Mouse (Mus musculus) CH12.LX (cell line): ENCODE data around the gene Gm26727. TPM values are rescaled to one million over a fixed set of nuclear protein-coding genes. Genes with fewer than 3 reads are reported as not detected.
"Not testable (repeated sequence)": the region's sequence is repeated elsewhere in the genome, so short reads cannot be mapped to it uniquely, and the experiment has no call there.

Experiments
- DNase-seq: peaks from one replicate; pipeline ENCODE4 v3.0.0-alpha.2; 2013; ENCODE audit errors: extremely low read depth
- H3K27ac ChIP-seq: 2 replicates; pipeline ENCODE4 v1.5.1; 2012; ENCODE audit warnings: low read depth, mild to moderate bottlenecking, control low read depth, moderate library complexity; ENCODE audit not compliant: insufficient read depth
- H3K27me3 ChIP-seq: replicated peaks from 2 replicates; pipeline ENCODE3; 2012; ENCODE audit warnings: inconsistent platforms
- H3K36me3 ChIP-seq, 2 experiments: replicated peaks in 1 of 2; 2 replicates each; pipeline versions ENCODE3 to v1.6.1; 2012; ENCODE audit warnings: inconsistent platforms in 1 of 2, low read length in 1 of 2, mild to moderate bottlenecking in 1 of 2, mixed read lengths in 1 of 2, moderate library complexity in 1 of 2; ENCODE audit not compliant: control insufficient read depth in 1 of 2, insufficient read depth in 1 of 2
- H3K4me1 ChIP-seq, 2 experiments: 2 replicates each; pipeline ENCODE4 v1.6.1; 2012; ENCODE audit warnings: inconsistent platforms in 1 of 2, moderate library complexity in 1 of 2; ENCODE audit not compliant: insufficient read depth in 2 of 2, control insufficient read depth in 1 of 2
- H3K4me2 ChIP-seq: 2 replicates; pipeline ENCODE4 v1.6.1; 2012; ENCODE audit warnings: low read depth, mild to moderate bottlenecking, control low read depth; ENCODE audit not compliant: poor library complexity, insufficient read depth, severe bottlenecking
- H3K4me3 ChIP-seq, 3 experiments: fragments of 150-350 bp in 1 of 3; sonication (generic) in 1 of 3; replicated peaks in 1 of 3; 2 replicates each; pipeline versions ENCODE3 to v1.5.1; 2011 to 2012; ENCODE audit warnings: low read depth in 2 of 3, low read length in 2 of 3, mild to moderate bottlenecking in 2 of 3, moderate library complexity in 2 of 3, control low read depth in 1 of 3, improper control_type of control experiment in 1 of 3, inconsistent platforms in 1 of 3, mixed read lengths in 1 of 3; ENCODE audit not compliant: poor library complexity in 1 of 3
- H3K79me2 ChIP-seq: replicated peaks from 2 replicates; pipeline ENCODE4 v1.6.1; 2012; ENCODE audit warnings: mild to moderate bottlenecking, moderate library complexity; ENCODE audit not compliant: control insufficient read depth, poor library complexity, insufficient read depth, severe bottlenecking; ENCODE audit errors: extremely low read depth
- H3K9ac ChIP-seq: 2 replicates; pipeline ENCODE4 v1.6.1; 2012; ENCODE audit warnings: low read depth, mild to moderate bottlenecking, control low read depth, moderate library complexity; ENCODE audit not compliant: insufficient read depth
- H3K9me3 ChIP-seq: replicated peaks from 2 replicates; pipeline ENCODE3; 2012; ENCODE audit warnings: low read length, inconsistent platforms, mixed read lengths
- CHD1 ChIP-seq: IDR thresholded peaks from 2 replicates; pipeline ENCODE4 v1.6.1; 2012; ENCODE audit warnings: low read depth, low read length, improper control_type of control experiment, inconsistent platforms
- CHD2 ChIP-seq: IDR thresholded peaks from 2 replicates; pipeline ENCODE4 v1.6.1; 2011; ENCODE audit warnings: low read length, improper control_type of control experiment
- EP300 ChIP-seq: IDR thresholded peaks from 2 replicates; pipeline ENCODE4 v1.6.1; 2011; ENCODE audit warnings: low read length, improper control_type of control experiment
- ETS1 ChIP-seq: conservative IDR thresholded peaks from 2 replicates; pipeline ENCODE4 v1.6.1; 2012; ENCODE audit warnings: low read depth, mild to moderate bottlenecking, inconsistent platforms, low read length, improper control_type of control experiment, moderate library complexity
- HCFC1 ChIP-seq: IDR thresholded peaks from 2 replicates; pipeline ENCODE4 v1.6.1; 2012; ENCODE audit warnings: low read depth, mild to moderate bottlenecking, inconsistent platforms, low read length, improper control_type of control experiment
- KAT2A ChIP-seq: IDR thresholded peaks from 2 replicates; pipeline ENCODE4 v1.6.1; 2012; ENCODE audit warnings: low read length, improper control_type of control experiment, inconsistent platforms; ENCODE audit not compliant: insufficient replicate concordance
- MAZ ChIP-seq: IDR thresholded peaks from 2 replicates; pipeline ENCODE4 v1.6.1; 2012; ENCODE audit warnings: low read depth, mild to moderate bottlenecking, inconsistent platforms, low read length, improper control_type of control experiment, moderate library complexity
- SIN3A ChIP-seq: IDR thresholded peaks from 2 replicates; pipeline ENCODE4 v1.6.1; 2012; ENCODE audit warnings: low read length, improper control_type of control experiment, inconsistent platforms
- TBP ChIP-seq: conservative IDR thresholded peaks from 2 replicates; pipeline ENCODE4 v1.6.1; 2011; ENCODE audit warnings: low read depth, low read length, improper control_type of control experiment
- UBTF ChIP-seq: IDR thresholded peaks from 2 replicates; pipeline ENCODE4 v1.6.1; 2012; ENCODE audit warnings: low read depth, mild to moderate bottlenecking, inconsistent platforms, low read length, improper control_type of control experiment, moderate library complexity
- ZC3H11A ChIP-seq: IDR thresholded peaks from 2 replicates; pipeline ENCODE4 v1.6.1; 2012; ENCODE audit warnings: low read depth, mild to moderate bottlenecking, inconsistent platforms, low read length, improper control_type of control experiment
- ZKSCAN1 ChIP-seq: IDR thresholded peaks from 2 replicates; pipeline ENCODE4 v1.6.1; 2012; ENCODE audit warnings: low read depth, inconsistent platforms, low read length, improper control_type of control experiment, borderline replicate concordance
- ZNF384 ChIP-seq: IDR thresholded peaks from 2 replicates; pipeline ENCODE4 v1.6.1; 2012; ENCODE audit warnings: low read depth, low read length, improper control_type of control experiment, inconsistent platforms
- dilution Hi-C: fragments of 300-500 bp; cut with MboI; formaldehyde crosslinking; loops from 2 replicates; pipeline ENCODE4 v1.14.3; 2020; ENCODE audit warnings: low sequenced_read_pairs; ENCODE audit not compliant: extremely low pct_unique_long_range_greater_than_20kb, extremely low pct_ligation_motif_present
- in situ Hi-C: fragments of 300-500 bp; cut with MboI; formaldehyde crosslinking; loops from 3 replicates; pipeline ENCODE4 v1.14.3; 2019; ENCODE audit warnings: low sequenced_read_pairs, low pct_ligation_motif_present, low pct_unique_long_range_greater_than_20kb, mixed read lengths
- polyA plus RNA-seq: library from polyadenylated mRNA; unstranded; fragments of >175 nt; gene quantifications from 2 replicates; pipeline ENCODE4 v1.2.1, GENCODE M21; 2012; ENCODE audit warnings: low read depth; ENCODE audit not compliant: insufficient read length
- total RNA-seq, 2 experiments: library from RNA; depleted of rRNA; stranded (reverse); fragments of 300-350 nt in 1 of 2; fragments of >200 nt in 1 of 2; gene quantifications; 2 replicates each; pipeline ENCODE4 v1.2.3; 2012 to 2014

Gene Gm26727
- total and polyA plus RNA-seq, 3 experiments: not detected

DNA sequence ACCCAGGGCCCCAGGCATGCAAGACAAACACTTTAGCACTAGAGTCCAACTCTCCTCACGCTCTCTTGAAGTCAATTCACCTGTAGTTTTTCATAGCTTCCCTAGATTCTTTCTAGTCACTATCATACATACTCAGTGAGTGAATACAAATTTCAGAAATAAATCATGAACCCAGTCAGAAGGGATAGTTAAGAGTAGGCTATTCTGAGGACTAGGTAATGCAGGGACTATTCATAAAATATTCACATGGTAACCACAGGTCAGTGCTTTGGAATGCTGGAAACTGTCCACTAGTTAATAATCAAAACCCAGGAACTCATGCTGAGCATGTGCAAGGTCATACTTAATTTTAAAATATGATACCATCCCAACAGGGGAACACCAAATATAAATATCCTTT, 10.2 kb downstream of the Gm26727 start:
- Histone ChIP-seq H3K27ac (no peak overlapping the region), H3K4me3 (no peak overlapping the region), H3K36me3 (no peaks in the 10 kb centered on the region), H3K4me2 (no peak overlapping the region), H3K27me3 (no peaks in the 10 kb centered on the region), H3K79me2 (no peaks in the 10 kb centered on the region), H3K4me1 (no peaks in the 10 kb centered on the region), H3K9ac (no peak overlapping the region), H3K9me3 (peaks cover 36% of the 10 kb centered on the region)
- TF ChIP-seq ZKSCAN1: no peak
- no peak for TF ChIP-seq TBP
- TF ChIP-seq EP300: no peak
- no peak for TF ChIP-seq ETS1
- TF ChIP-seq HCFC1: no peak
- no peak for TF ChIP-seq CHD1
- no peak for TF ChIP-seq KAT2A
- no peak for TF ChIP-seq ZC3H11A
- TF ChIP-seq CHD2: no peak
- no peak for TF ChIP-seq UBTF
- no peak for TF ChIP-seq MAZ
- dilution Hi-C loops (no loop called here), in situ Hi-C loops (no loop called here)
- no peak for DNase-seq

DNA sequence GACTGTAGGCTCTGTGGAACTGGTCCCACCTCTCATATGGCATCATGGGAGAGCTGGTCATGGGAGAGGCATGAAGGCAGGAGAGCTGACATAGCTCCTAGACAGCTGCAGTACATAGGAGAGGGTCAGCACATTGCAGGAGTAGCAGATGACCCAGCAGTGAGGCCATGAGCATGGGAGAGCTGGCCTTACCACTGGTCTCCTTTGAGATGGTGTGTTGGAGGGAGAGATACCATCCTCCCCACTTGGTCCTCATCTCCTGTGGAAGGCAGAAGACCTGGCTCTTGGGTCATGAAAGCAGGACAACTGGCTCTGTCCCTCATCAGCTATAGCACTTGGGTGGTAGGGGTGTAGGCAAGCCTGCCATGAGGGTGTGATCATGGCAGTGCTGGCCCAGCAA, 12.1 kb downstream of the Gm26727 start:
- in situ Hi-C loops: no loop called here
- H3K27me3 ChIP-seq: no peaks in the 10 kb centered on the region
- dilution Hi-C loops: no loop called here
- no peak overlapping the region for H3K4me3 ChIP-seq
- no peaks in the 10 kb centered on the region for H3K4me1 ChIP-seq
- peaks cover 36% of the 10 kb centered on the region for H3K9me3 ChIP-seq
- TF ChIP-seq ZC3H11A (no peak), ZNF384 (no peak), MAZ (no peak), SIN3A (no peak)
- no peaks in the 10 kb centered on the region for H3K36me3 ChIP-seq
- H3K4me2 ChIP-seq: no peak overlapping the region
- no peak for DNase-seq
- H3K79me2 ChIP-seq: no peaks in the 10 kb centered on the region
- no peak overlapping the region for H3K27ac ChIP-seq
- H3K9ac ChIP-seq: no peak overlapping the region

DNA sequence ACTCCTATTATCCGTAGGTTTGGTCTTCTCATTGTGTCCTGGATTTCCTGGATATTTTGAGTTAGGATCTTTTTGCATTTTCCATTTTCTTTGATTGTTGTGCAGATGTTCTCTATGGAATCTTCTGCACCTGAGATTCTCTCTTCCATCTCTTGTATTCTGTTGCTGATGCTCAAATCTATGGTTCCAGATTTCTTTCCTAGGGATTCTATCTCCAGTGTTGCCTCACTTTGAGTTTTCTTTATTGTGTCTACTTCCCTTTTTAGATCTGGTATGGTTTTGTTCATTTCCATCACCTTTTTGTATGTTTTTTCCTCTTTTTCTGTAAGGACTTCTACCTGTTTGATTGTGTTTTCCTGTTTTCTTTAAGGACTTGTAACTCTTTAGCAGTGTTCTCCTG, 19.6 kb downstream of the Gm26727 start, which contains the start of gene Gm21830:
Gm21830 (plus strand) TSS at position 301 of the 400 bp plus-strand sequence.
- H3K36me3 ChIP-seq, H3K4me2 ChIP-seq, dilution Hi-C loops, H3K79me2 ChIP-seq, H3K4me1 ChIP-seq, H3K27ac ChIP-seq, in situ Hi-C loops, H3K4me3 ChIP-seq, DNase-seq, H3K27me3 ChIP-seq, H3K9ac ChIP-seq, H3K9me3 ChIP-seq: not testable (repeated sequence)

Other genes with a start within 250 kb of the Gm26727 start
- gene Gm21830, start 19.5 kb downstream of the Gm26727 start, total RNA-seq (2012; rRNA removed): not detected in 2 replicates
- not detected in 2 replicates for gene Gm21830, start 19.5 kb downstream of the Gm26727 start, total RNA-seq (2014; rRNA removed)
- gene Gm21830, start 19.5 kb downstream of the Gm26727 start, polyA plus RNA-seq: not detected in 2 replicates
- gene Xirp2, start 12.8 kb upstream of the Gm26727 start, total RNA-seq (2012; rRNA removed): not detected in 2 replicates
- gene Xirp2, start 12.8 kb upstream of the Gm26727 start, total RNA-seq (2014; rRNA removed): not detected in 2 replicates
- gene Xirp2, start 12.8 kb upstream of the Gm26727 start, polyA plus RNA-seq: not detected in 2 replicates
- not detected in 2 replicates for gene B3galt1, start 132.7 kb upstream of the Gm26727 start, total RNA-seq (2012; rRNA removed)
- gene B3galt1, start 132.7 kb upstream of the Gm26727 start, total RNA-seq (2014; rRNA removed): not detected in 2 replicates
- gene B3galt1, start 132.7 kb upstream of the Gm26727 start, polyA plus RNA-seq: not detected in 2 replicates